Mouse (Mus musculus): ENCODE data around the gene Cmah. TPM values are rescaled to one million over a fixed set of nuclear protein-coding genes. Genes with fewer than 3 reads are reported as not detected.
A peak's percentile ranks its signal among the peaks of the same experiment; 100 is the strongest.

The Cmah gene
- polyA plus RNA-seq, 1 experiment from 2014 or later, result 1.4 TPM

- WGBS, result 45% methylated on average over 4 of the region's 4 CpGs
Measured at GRCm38 (mm10) chr13:24338343-24338861, 11.2 kb downstream of the Cmah start.

DNA sequence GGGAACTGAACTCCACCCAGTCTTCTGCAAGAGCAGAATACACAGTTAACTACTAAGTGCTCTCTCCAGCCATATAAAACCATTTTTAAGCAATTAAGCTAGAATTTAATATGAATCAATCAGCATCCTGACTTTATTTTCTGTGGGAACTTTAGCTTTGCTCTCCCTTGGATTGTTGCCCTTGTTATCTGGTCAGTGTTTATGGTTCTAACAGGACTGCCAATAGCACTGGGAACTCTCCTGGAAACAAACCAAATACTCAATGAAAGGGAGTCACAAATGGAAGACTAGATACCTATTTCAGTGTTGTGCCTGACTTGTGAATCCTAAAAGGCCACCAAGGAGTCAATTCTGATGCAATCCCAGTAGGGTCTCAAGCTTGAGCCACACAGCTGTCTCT is 12.7 kb downstream of the Cmah start:
- Histone ChIP-seq H3K27ac (no peak overlapping the region), H3K36me3 (ENCODE audit: insufficient read depth, low read length) (no peaks in the 10 kb centered on the region), H3K4me3 (replicated peaks; ENCODE audit: low read depth, low read length) (no peak overlapping the region), H3K9ac (ENCODE audit: low read depth, low read length) (no peak overlapping the region), H3K27me3 (ENCODE audit: insufficient read depth, low read length) (no peaks in the 10 kb centered on the region), H3K4me2 (ENCODE audit: low read length) (no peak overlapping the region), H3K9me3 (replicated peaks; ENCODE audit: low read length) (no peaks in the 10 kb centered on the region), H3K4me1 (replicated peaks; ENCODE audit: insufficient read depth, low read length) (no peaks in the 10 kb centered on the region)
- ATAC-seq (replicated peaks; ENCODE audit: low FRiP score, low read depth) (no peak), DNase-seq (ENCODE audit: low spot score) (no peak)
- TF ChIP-seq CTCF (IDR thresholded peaks at IDR 0.05; ENCODE audit: low read depth), result no peak

More at GRCm38 (mm10) chr13:24338343-24338861, 11.2 kb downstream of the Cmah start:
- Histone ChIP-seq H3K9me3 (replicated peaks; ENCODE audit: low read length) (no peaks in the 10 kb centered on the region), H3K4me3 (replicated peaks; ENCODE audit: low read depth, low read length) (no peak overlapping the region), H3K4me1 (replicated peaks; ENCODE audit: insufficient read depth, low read length) (no peaks in the 10 kb centered on the region), H3K4me2 (ENCODE audit: low read length) (no peak overlapping the region), H3K27me3 (ENCODE audit: insufficient read depth, low read length) (no peaks in the 10 kb centered on the region), H3K9ac (ENCODE audit: low read depth, low read length) (no peak overlapping the region), H3K36me3 (ENCODE audit: insufficient read depth, low read length) (no peaks in the 10 kb centered on the region), H3K27ac (no peak overlapping the region)
- no peak for TF ChIP-seq CTCF (IDR thresholded peaks at IDR 0.05; ENCODE audit: low read depth)
- peak; percentile 57 for DNase-seq (ENCODE audit: low spot score)
- ATAC-seq (replicated peaks; ENCODE audit: low FRiP score, low read depth), result no peak

DNA sequence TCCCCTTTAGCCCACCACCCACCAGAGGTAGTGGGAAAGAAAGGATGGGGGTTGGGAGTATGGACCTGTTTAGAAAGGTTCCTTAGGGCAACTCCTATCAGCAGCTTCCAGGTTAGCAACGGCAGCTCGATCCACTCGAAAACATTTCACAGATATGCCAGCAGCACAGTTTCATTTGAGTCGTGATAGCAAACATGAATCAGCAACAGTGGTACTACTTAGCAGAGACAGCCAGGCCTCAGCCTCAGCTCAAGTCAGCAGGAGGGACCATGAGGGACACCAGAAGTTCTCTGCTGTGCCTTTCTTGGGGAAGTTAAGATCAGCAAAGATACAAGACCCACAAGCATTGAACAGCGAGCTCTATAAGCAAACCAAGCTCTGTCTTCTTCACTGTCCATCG is 13.3 kb downstream of the Cmah start:
- ATAC-seq (replicated peaks; ENCODE audit: low FRiP score, low read depth) (no peak), DNase-seq (ENCODE audit: low spot score) (no peak)
- Histone ChIP-seq H3K4me3 (replicated peaks; ENCODE audit: low read depth, low read length) (no peak overlapping the region), H3K4me1 (replicated peaks; ENCODE audit: insufficient read depth, low read length) (no peaks in the 10 kb centered on the region), H3K27me3 (ENCODE audit: insufficient read depth, low read length) (no peaks in the 10 kb centered on the region), H3K36me3 (ENCODE audit: insufficient read depth, low read length) (no peaks in the 10 kb centered on the region), H3K9me3 (replicated peaks; ENCODE audit: low read length) (no peaks in the 10 kb centered on the region), H3K4me2 (ENCODE audit: low read length) (no peak overlapping the region), H3K9ac (ENCODE audit: low read depth, low read length) (no peak overlapping the region), H3K27ac (no peak overlapping the region)
- WGBS, result 83% methylated on average over 6 of the region's 6 CpGs
- no peak for TF ChIP-seq CTCF (IDR thresholded peaks at IDR 0.05; ENCODE audit: low read depth)

- no peak for ATAC-seq (replicated peaks; ENCODE audit: low FRiP score, low read depth)
- Histone ChIP-seq H3K4me1 (replicated peaks; ENCODE audit: insufficient read depth, low read length) (no peaks in the 10 kb centered on the region), H3K9me3 (replicated peaks; ENCODE audit: low read length) (no peaks in the 10 kb centered on the region), H3K36me3 (ENCODE audit: insufficient read depth, low read length) (no peaks in the 10 kb centered on the region), H3K4me3 (replicated peaks; ENCODE audit: low read depth, low read length) (no peak overlapping the region), H3K27me3 (ENCODE audit: insufficient read depth, low read length) (no peaks in the 10 kb centered on the region), H3K4me2 (ENCODE audit: low read length) (no peak overlapping the region), H3K27ac (no peak overlapping the region), H3K9ac (ENCODE audit: low read depth, low read length) (no peak overlapping the region)
- DNase-seq (ENCODE audit: low spot score), result no peak
- WGBS, result 82% methylated on average over 4 of the region's 4 CpGs
- TF ChIP-seq CTCF (IDR thresholded peaks at IDR 0.05; ENCODE audit: low read depth), result no peak
Measured at GRCm38 (mm10) chr13:24342091-24342490, 14.9 kb downstream of the Cmah start.

GRCm38 (mm10) chr13:24353004-24353403 is 25.8 kb downstream of the Cmah start:
- DNase-seq (ENCODE audit: low spot score), result no peak
- no peak overlapping the region for H3K27ac ChIP-seq
- no peak for ATAC-seq (replicated peaks; ENCODE audit: low FRiP score, low read depth)

DNA sequence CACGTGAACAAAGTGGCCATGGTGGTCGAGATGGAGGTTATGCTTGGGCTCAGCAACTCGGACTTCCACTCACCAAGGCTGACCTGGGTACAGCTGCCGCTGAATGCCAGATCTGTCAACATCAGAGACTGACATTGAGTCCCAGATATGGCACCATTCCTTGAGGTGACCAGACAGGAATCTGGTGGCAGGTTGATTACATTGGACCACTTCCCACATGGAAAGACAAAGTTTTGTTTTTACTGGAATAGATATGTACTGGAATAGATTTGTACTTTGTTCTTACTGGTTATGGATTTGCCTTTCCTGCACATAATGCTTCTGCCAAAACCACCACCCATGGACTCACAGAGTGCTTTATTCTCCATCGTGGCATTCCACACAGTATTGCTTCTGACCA is 27.5 kb downstream of the Cmah start:
- ATAC-seq (replicated peaks; ENCODE audit: low FRiP score, low read depth) (no peak), DNase-seq (ENCODE audit: low spot score) (no peak)
- no peaks in the 10 kb centered on the region for H3K4me1 ChIP-seq (replicated peaks; ENCODE audit: insufficient read depth, low read length)
- H3K27me3 ChIP-seq (ENCODE audit: insufficient read depth, low read length), result no peaks in the 10 kb centered on the region
- no peaks in the 10 kb centered on the region for H3K36me3 ChIP-seq (ENCODE audit: insufficient read depth, low read length)
- no peaks in the 10 kb centered on the region for H3K9me3 ChIP-seq (replicated peaks; ENCODE audit: low read length)
- WGBS, result 86% methylated on average over 5 of the region's 5 CpGs
- no peak overlapping the region for H3K9ac ChIP-seq (ENCODE audit: low read depth, low read length)
- no peak overlapping the region for H3K27ac ChIP-seq
- H3K4me2 ChIP-seq (ENCODE audit: low read length), result no peak overlapping the region
- H3K4me3 ChIP-seq (replicated peaks; ENCODE audit: low read depth, low read length), result no peak overlapping the region
- TF ChIP-seq CTCF (IDR thresholded peaks at IDR 0.05; ENCODE audit: low read depth), result no peak

More at GRCm38 (mm10) chr13:24353004-24353403, 25.8 kb downstream of the Cmah start:
- Histone ChIP-seq H3K4me3 (replicated peaks; ENCODE audit: low read depth, low read length) (no peak overlapping the region), H3K4me2 (ENCODE audit: low read length) (no peak overlapping the region), H3K36me3 (ENCODE audit: insufficient read depth, low read length) (no peaks in the 10 kb centered on the region), H3K27me3 (ENCODE audit: insufficient read depth, low read length) (no peaks in the 10 kb centered on the region), H3K4me1 (replicated peaks; ENCODE audit: insufficient read depth, low read length) (no peaks in the 10 kb centered on the region), H3K9ac (ENCODE audit: low read depth, low read length) (no peak overlapping the region), H3K9me3 (replicated peaks; ENCODE audit: low read length) (no peaks in the 10 kb centered on the region)
- no peak for TF ChIP-seq CTCF (IDR thresholded peaks at IDR 0.05; ENCODE audit: low read depth)
- 96% methylated on average over 5 of the region's 5 CpGs for WGBS

DNA sequence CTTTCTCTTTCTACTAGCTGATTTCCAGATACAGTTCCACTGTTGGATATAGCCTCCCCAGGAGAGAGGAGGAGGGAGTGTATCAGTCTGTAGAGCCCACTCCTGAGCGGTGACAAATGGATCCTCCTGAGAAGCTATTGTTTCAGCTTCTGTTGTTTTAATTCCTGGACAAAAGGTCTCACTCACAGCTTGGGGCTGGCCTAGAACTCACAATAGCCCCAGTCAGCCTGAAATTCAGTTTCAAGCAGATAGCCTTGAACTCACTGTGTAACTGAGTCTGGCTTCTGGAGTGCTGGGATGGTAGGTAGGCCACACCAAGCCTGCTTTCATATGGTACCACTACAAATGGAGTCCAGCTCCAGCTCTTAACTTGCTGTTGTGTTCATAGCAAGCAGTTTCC is 32.0 kb downstream of the Cmah start:
- no peak for DNase-seq (ENCODE audit: low spot score)
- no peak for TF ChIP-seq CTCF (IDR thresholded peaks at IDR 0.05; ENCODE audit: low read depth)
- no peaks in the 10 kb centered on the region for H3K9me3 ChIP-seq (replicated peaks; ENCODE audit: low read length)
- no peaks in the 10 kb centered on the region for H3K4me1 ChIP-seq (replicated peaks; ENCODE audit: insufficient read depth, low read length)
- no peaks in the 10 kb centered on the region for H3K27me3 ChIP-seq (ENCODE audit: insufficient read depth, low read length)
- WGBS, result 70% methylated on average over 1 of the region's 1 CpGs
- no peak overlapping the region for H3K27ac ChIP-seq
- no peak overlapping the region for H3K9ac ChIP-seq (ENCODE audit: low read depth, low read length)
- H3K36me3 ChIP-seq (ENCODE audit: insufficient read depth, low read length), result no peaks in the 10 kb centered on the region
- H3K4me2 ChIP-seq (ENCODE audit: low read length), result no peak overlapping the region
- H3K4me3 ChIP-seq (replicated peaks; ENCODE audit: low read depth, low read length), result no peak overlapping the region
- no peak for ATAC-seq (replicated peaks; ENCODE audit: low FRiP score, low read depth)

All from kidney, postnatal 0 days (tissue).